Mouse (Mus musculus) lung, adult 2 months (tissue): ENCODE results near the gene Gm20388.

Experiments
- CTCF ChIP-seq: fragments of 200-500 bp; IDR thresholded peaks from 2 replicates; pipeline ENCODE4 v1.5.1; 2011; ENCODE audit warnings: mild to moderate bottlenecking, low read length, control low read depth; ENCODE audit not compliant: insufficient read depth
- POLR2A ChIP-seq: fragments of 200-500 bp; IDR thresholded peaks from 2 replicates; pipeline ENCODE4 v1.6.1; 2011; ENCODE audit warnings: low read depth, mild to moderate bottlenecking, control low read depth, low read length, borderline replicate concordance; ENCODE audit errors: extremely low read depth

- TF ChIP-seq CTCF: no peak
- TF ChIP-seq POLR2A: no peak
Measured at GRCm38 (mm10) chr8:120902346-120902745, 991.7 kb downstream of the Gm20388 start.
